Mouse (Mus musculus) midbrain, embryonic 15.5 days (tissue): ENCODE results near the gene Itpka. TPM values are rescaled to one million over a fixed set of nuclear protein-coding genes. Genes with fewer than 3 reads are reported as not detected.
"Not testable (repeated sequence)": the region's sequence is repeated elsewhere in the genome, so short reads cannot be mapped to it uniquely, and the experiment has no call there.

Source experiments
- ATAC-seq: fragments of 200-750 bp; cut with Nextera tagmentation; replicated peaks from 2 replicates; pipeline ENCODE4 v1.8.0; 2017; ENCODE audit warnings: moderate TSS enrichment
- H3K27ac ChIP-seq: fragments of 300-500 bp; sonication (generic); 2 replicates; pipeline ENCODE4 v1.5.1; 2015; ENCODE audit warnings: mild to moderate bottlenecking, inconsistent platforms
- H3K27me3 ChIP-seq: fragments of 300-500 bp; sonication (generic); replicated peaks from 2 replicates; pipeline ENCODE4 v1.6.1; 2015; ENCODE audit warnings: inconsistent platforms
- H3K36me3 ChIP-seq: fragments of 300-500 bp; sonication (generic); replicated peaks from 2 replicates; pipeline ENCODE4 v1.6.1; 2015; ENCODE audit warnings: inconsistent platforms
- H3K4me1 ChIP-seq: fragments of 300-500 bp; sonication (generic); 2 replicates; pipeline ENCODE4 v1.6.1; 2015; ENCODE audit warnings: inconsistent platforms
- H3K4me2 ChIP-seq: fragments of 300-500 bp; sonication (generic); 2 replicates; pipeline ENCODE4 v1.6.1; 2015; ENCODE audit warnings: inconsistent platforms, mild to moderate bottlenecking, moderate library complexity
- H3K4me3 ChIP-seq: fragments of 300-500 bp; sonication (generic); 2 replicates; pipeline ENCODE4 v1.5.1; 2015; ENCODE audit warnings: mild to moderate bottlenecking, inconsistent platforms
- H3K9ac ChIP-seq: fragments of 300-500 bp; sonication (generic); 2 replicates; pipeline ENCODE4 v1.6.1; 2015; ENCODE audit warnings: mild to moderate bottlenecking, inconsistent platforms
- H3K9me3 ChIP-seq: fragments of 300-500 bp; sonication (generic); 2 replicates; pipeline ENCODE4 v1.6.1; 2016; ENCODE audit warnings: inconsistent platforms
- WGBS: fragments of 180-500 bp; shearing (Covaris S2); methylation state at CpG from one replicate; pipeline ENCODE4 v1.1.7; 2015; ENCODE audit warnings: mixed read lengths; 5-methylcytosine and 5-hydroxymethylcytosine counted together
- polyA plus RNA-seq: library from polyadenylated mRNA; unstranded; fragments of >200 nt; fragmentation: Nextera tagmentation; extraction: Ambion mirVana; gene quantifications from 2 replicates; pipeline ENCODE4 v1.2.1, GENCODE M21; 2015

Itpka gene
- polyA plus RNA-seq: 0.11 and 0.18 TPM in 2 replicates

DNA sequence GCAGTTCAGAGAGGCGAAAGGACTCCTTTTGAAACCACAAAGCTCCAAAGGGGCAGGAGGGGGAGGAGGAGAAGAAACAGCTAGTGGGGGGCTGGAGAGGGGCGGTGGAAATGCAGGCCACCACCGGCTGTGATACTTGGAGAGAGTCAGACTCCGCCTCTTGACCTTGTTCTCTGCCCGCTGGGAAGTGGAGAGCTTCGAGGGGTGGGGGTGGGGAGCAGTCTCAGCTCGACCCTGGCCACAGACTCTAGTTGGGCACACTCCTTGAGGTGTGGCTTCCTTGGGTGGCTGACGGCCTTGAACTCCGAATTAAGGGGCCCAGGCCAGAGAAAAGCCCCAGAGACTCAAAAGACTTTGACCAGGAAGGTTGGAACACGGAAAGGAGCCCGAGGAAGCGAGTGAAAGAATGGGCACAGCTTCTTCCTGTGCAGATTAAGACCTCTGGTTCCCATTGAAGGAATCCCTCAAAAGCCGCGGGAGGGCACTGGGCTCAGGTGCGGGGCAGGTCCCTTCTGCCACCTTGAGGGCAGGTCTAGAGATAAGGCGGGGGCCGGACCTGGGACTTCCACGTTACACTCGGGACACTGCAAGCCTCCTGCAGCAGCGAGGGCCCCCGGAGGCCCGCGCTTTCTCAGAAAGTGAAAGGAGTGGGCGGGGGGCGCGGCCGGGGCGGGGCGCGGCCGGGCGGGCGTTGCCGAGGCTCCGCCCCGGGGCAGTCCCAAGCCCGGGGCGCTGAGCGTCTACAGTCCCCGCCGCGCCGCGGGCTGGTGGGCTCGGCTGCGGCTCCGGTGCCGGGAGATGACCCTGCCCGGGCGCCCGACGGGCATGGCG, at the start of gene Itpka:
Itpka (plus strand) TSS at position 757 of the 831 bp plus-strand sequence.
- no peak within 1 kb of the TSS for H3K27ac ChIP-seq
- ATAC-seq: peak; percentile 66
- no peaks in the 10 kb centered on the region for H3K9me3 ChIP-seq
- H3K9ac ChIP-seq: peak within 1 kb of the TSS; percentile 32; the same call in 1 of the 2 replicates
- H3K4me1 ChIP-seq: peaks cover 34% of the 10 kb centered on the region
- H3K27me3 ChIP-seq: peaks cover 59% of the 10 kb centered on the region
- H3K4me2 ChIP-seq: peak within 1 kb of the TSS; percentile 86
- H3K36me3 ChIP-seq: no peaks in the 10 kb centered on the region
- peak within 1 kb of the TSS; percentile 48 for H3K4me3 ChIP-seq
- WGBS: under 1% methylated on average over 44 of the region's 53 CpGs

- 89% methylated on average over 2 of the region's 2 CpGs for WGBS
- no peak overlapping the region for H3K27ac ChIP-seq
- H3K4me2 ChIP-seq: no peak overlapping the region
- peaks cover 8% of the 10 kb centered on the region for H3K36me3 ChIP-seq
- no peaks in the 10 kb centered on the region for H3K4me1 ChIP-seq
- H3K9me3 ChIP-seq: no peaks in the 10 kb centered on the region
- H3K4me3 ChIP-seq: no peak overlapping the region
- no peak for ATAC-seq
- H3K9ac ChIP-seq: no peak overlapping the region
- H3K27me3 ChIP-seq: no peaks in the 10 kb centered on the region
Measured at GRCm38 (mm10) chr2:119694826-119695225, 47.3 kb upstream of the Itpka start.

- Histone ChIP-seq H3K4me2 (no peak overlapping the region), H3K36me3 (peaks cover 8% of the 10 kb centered on the region), H3K4me1 (no peaks in the 10 kb centered on the region), H3K27me3 (no peaks in the 10 kb centered on the region), H3K27ac (no peak overlapping the region), H3K9me3 (no peaks in the 10 kb centered on the region), H3K9ac (no peak overlapping the region), H3K4me3 (no peak overlapping the region)
- 92% methylated on average over 1 of the region's 1 CpGs for WGBS
- ATAC-seq: no peak
Measured at GRCm38 (mm10) chr2:119696111-119696510, 46.0 kb upstream of the Itpka start.

GRCm38 (mm10) chr2:119698472-119698871, 43.7 kb upstream of the Itpka start:
- no peak overlapping the region for H3K4me3 ChIP-seq
- 86% methylated on average over 2 of the region's 2 CpGs for WGBS
- no peak overlapping the region for H3K27ac ChIP-seq
- H3K9me3 ChIP-seq: no peaks in the 10 kb centered on the region
- H3K4me2 ChIP-seq: no peak overlapping the region
- H3K9ac ChIP-seq: no peak overlapping the region
- no peaks in the 10 kb centered on the region for H3K4me1 ChIP-seq
- no peaks in the 10 kb centered on the region for H3K27me3 ChIP-seq
- ATAC-seq: no peak
- H3K36me3 ChIP-seq: peaks cover 8% of the 10 kb centered on the region

- H3K27me3 ChIP-seq: no peaks in the 10 kb centered on the region
- no peak for ATAC-seq
- no peaks in the 10 kb centered on the region for H3K4me1 ChIP-seq
- WGBS: 95% methylated on average over 3 of the region's 3 CpGs
- H3K9ac ChIP-seq: no peak overlapping the region
- no peak overlapping the region for H3K27ac ChIP-seq
- H3K36me3 ChIP-seq: 0 out of 2 replicates have a peak, but pooled peaks cover 2% of the 10 kb centered on the region
- H3K9me3 ChIP-seq: no peaks in the 10 kb centered on the region
- no peak overlapping the region for H3K4me3 ChIP-seq
- H3K4me2 ChIP-seq: no peak overlapping the region
Measured at GRCm38 (mm10) chr2:119699962-119700361, 42.2 kb upstream of the Itpka start.

GRCm38 (mm10) chr2:119703171-119703570, 39.0 kb upstream of the Itpka start:
- H3K4me2 ChIP-seq: no peak overlapping the region
- H3K4me3 ChIP-seq: no peak overlapping the region
- H3K27me3 ChIP-seq: no peaks in the 10 kb centered on the region
- ATAC-seq: no peak
- H3K27ac ChIP-seq: no peak overlapping the region
- H3K4me1 ChIP-seq: no peaks in the 10 kb centered on the region
- peaks cover 19% of the 10 kb centered on the region for H3K36me3 ChIP-seq
- no peaks in the 10 kb centered on the region for H3K9me3 ChIP-seq
- H3K9ac ChIP-seq: no peak overlapping the region
- 97% methylated on average over 2 of the region's 2 CpGs for whole genome bisulfite sequencing

DNA sequence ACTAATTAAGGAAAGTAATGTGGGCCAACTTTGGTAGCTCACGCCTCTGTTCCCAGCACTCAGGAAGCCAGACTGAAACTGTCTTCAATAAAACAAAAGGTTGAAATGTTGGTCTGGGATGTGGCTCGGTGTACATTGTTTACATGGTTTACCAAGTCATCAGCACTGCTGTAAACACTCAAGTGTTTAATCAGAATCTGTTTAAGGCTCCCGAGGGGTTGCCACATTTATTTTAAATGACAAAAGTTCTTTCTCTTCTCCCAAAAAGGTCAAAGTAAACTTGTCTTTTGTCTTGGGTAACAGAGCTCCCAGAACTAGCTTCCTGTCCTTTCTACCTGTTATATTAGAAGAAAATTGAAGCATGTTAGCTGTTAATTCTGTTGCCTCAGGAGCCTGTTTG, 34.5 kb upstream of the Itpka start:
- H3K9ac ChIP-seq: no peak overlapping the region
- no peak overlapping the region for H3K4me2 ChIP-seq
- H3K27ac ChIP-seq: no peak overlapping the region
- peaks cover 32% of the 10 kb centered on the region for H3K36me3 ChIP-seq
- no peaks in the 10 kb centered on the region for H3K9me3 ChIP-seq
- WGBS: 89% methylated on average over 3 of the region's 3 CpGs
- no peak overlapping the region for H3K4me3 ChIP-seq
- no peaks in the 10 kb centered on the region for H3K4me1 ChIP-seq
- ATAC-seq: no peak
- H3K27me3 ChIP-seq: no peaks in the 10 kb centered on the region

GRCm38 (mm10) chr2:119710011-119710410, 32.1 kb upstream of the Itpka start:
- WGBS: 95% methylated on average over 3 of the region's 3 CpGs
- ATAC-seq: no peak
- Histone ChIP-seq H3K9ac (no peak overlapping the region), H3K4me3 (no peak overlapping the region), H3K36me3 (peaks cover 43% of the 10 kb centered on the region), H3K27ac (no peak overlapping the region), H3K4me2 (no peak overlapping the region), H3K9me3 (no peaks in the 10 kb centered on the region), H3K4me1 (no peaks in the 10 kb centered on the region), H3K27me3 (no peaks in the 10 kb centered on the region)

GRCm38 (mm10) chr2:119715868-119716267, 26.3 kb upstream of the Itpka start:
- 95% methylated on average over 2 of the region's 2 CpGs for WGBS
- H3K9me3 ChIP-seq, H3K4me1 ChIP-seq, H3K27me3 ChIP-seq, ATAC-seq, H3K27ac ChIP-seq, H3K9ac ChIP-seq, H3K4me3 ChIP-seq, H3K4me2 ChIP-seq: not testable (repeated sequence)
- peaks cover 41% of the 10 kb centered on the region for H3K36me3 ChIP-seq

- Histone ChIP-seq H3K9ac (no peak overlapping the region), H3K4me1 (no peaks in the 10 kb centered on the region), H3K4me3 (no peak overlapping the region), H3K27ac (no peak overlapping the region), H3K4me2 (no peak overlapping the region), H3K9me3 (no peaks in the 10 kb centered on the region), H3K36me3 (peaks cover 62% of the 10 kb centered on the region), H3K27me3 (no peaks in the 10 kb centered on the region)
- ATAC-seq: no peak
- WGBS: 98% methylated on average over 8 of the region's 8 CpGs
Measured at GRCm38 (mm10) chr2:119721070-119721469, 21.1 kb upstream of the Itpka start.

- Histone ChIP-seq H3K9ac (no peak overlapping the region), H3K4me2 (no peak overlapping the region), H3K4me3 (no peak overlapping the region), H3K9me3 (no peaks in the 10 kb centered on the region), H3K27ac (no peak overlapping the region), H3K27me3 (no peaks in the 10 kb centered on the region), H3K4me1 (no peaks in the 10 kb centered on the region), H3K36me3 (peaks cover 77% of the 10 kb centered on the region)
- ATAC-seq: no peak
- WGBS: 93% methylated on average over 3 of the region's 3 CpGs
Measured at GRCm38 (mm10) chr2:119727762-119728416, 14.2 kb upstream of the Itpka start.

- no peak for ATAC-seq
- Histone ChIP-seq H3K4me1 (no peaks in the 10 kb centered on the region), H3K36me3 (peaks cover 76% of the 10 kb centered on the region), H3K27ac (no peak overlapping the region), H3K4me2 (no peak overlapping the region), H3K4me3 (no peak overlapping the region), H3K9me3 (no peaks in the 10 kb centered on the region), H3K27me3 (no peaks in the 10 kb centered on the region), H3K9ac (no peak overlapping the region)
- WGBS: 94% methylated on average over 4 of the region's 4 CpGs
Measured at GRCm38 (mm10) chr2:119730735-119731134, 11.4 kb upstream of the Itpka start.
